Comparison of ENCODE assay signal across 9 mouse cellular contexts in genomic region chr1:91057311-91058245, GRCm38 (mm10). TPM values are rescaled to one million over a fixed set of nuclear protein-coding genes. Genes with fewer than 3 reads are reported as not detected.
A peak's percentile ranks its signal among the peaks of the same experiment; 100 is the strongest.
DNase-seq lines count a peak whose midpoint lies in the region; ATAC-seq lines count a peak whose summit lies in the region.
"Had no signal": no experiment of that assay in that cellular context is flagged by ENCODE, and none has a peak within 500 bp of the region (broad histone marks: within the 10 kb centered on the region; RNA-seq: fewer than 3 reads in every experiment).

No protein-coding gene starts in this region.

- peak; percentile 51 for DNase-seq in adrenal gland, adult 2 months
- DNase-seq in adrenal gland, adult 8-10 months = no peak
- DNase-seq in liver, embryonic 11.5 days (ENCODE audit: low spot score) = no peak
- DNase-seq in splenic B cell, adult 2 months (ENCODE audit: low read depth, low spot score) = peak; percentile 90
- no peak for DNase-seq in urinary bladder, postnatal 10 days (ENCODE audit: low spot score)
- no peak for DNase-seq in hindbrain, embryonic 14.5 days (ENCODE audit: low spot score)

- peak overlapping the region; percentile 81 for H3K27ac ChIP-seq in liver, embryonic 11.5 days (ENCODE audit: low read depth, low read length)
- no peak overlapping the region for H3K27ac ChIP-seq in midbrain, embryonic 15.5 days
- no peak overlapping the region for H3K27ac ChIP-seq in hindbrain, embryonic 14.5 days
- H3K27ac ChIP-seq: neural tube, embryonic 15.5 days had no signal

- H3K27me3 ChIP-seq in liver, embryonic 11.5 days (replicated peaks; ENCODE audit: control insufficient read depth, insufficient read depth, low read length) = no peaks in the 10 kb centered on the region
- H3K27me3 ChIP-seq in splenic B cell, adult 2 months (ENCODE audit: control insufficient read depth, insufficient read depth, low read length, poor library complexity, severe bottlenecking) = no peaks in the 10 kb centered on the region
- peaks cover 11% of the 10 kb centered on the region for H3K27me3 ChIP-seq in midbrain, embryonic 15.5 days (replicated peaks)
- peaks cover 9% of the 10 kb centered on the region; the same call in 1 of the 2 replicates for H3K27me3 ChIP-seq in hindbrain, embryonic 14.5 days (ENCODE audit: control insufficient read depth, insufficient read depth, low read length)

- no peak overlapping the region for H3K9ac ChIP-seq in liver, embryonic 11.5 days (ENCODE audit: low read depth, low read length)
- H3K9ac ChIP-seq in midbrain, embryonic 15.5 days = no peak overlapping the region
- H3K9ac ChIP-seq in hindbrain, embryonic 14.5 days = no peak overlapping the region
- H3K9ac ChIP-seq: neural tube, embryonic 15.5 days had no signal

- 53% methylated on average over 18 of the region's 18 CpGs for WGBS in liver, embryonic 11.5 days
- 73% methylated on average over 18 of the region's 18 CpGs for WGBS in midbrain, embryonic 15.5 days
- WGBS in hindbrain, embryonic 14.5 days = 80% methylated on average over 18 of the region's 18 CpGs

- H3K4me1 ChIP-seq in liver, embryonic 11.5 days (replicated peaks; ENCODE audit: control insufficient read depth, insufficient read depth, low read length) = peaks cover 67% of the 10 kb centered on the region
- H3K4me1 ChIP-seq in midbrain, embryonic 15.5 days = peaks cover 24% of the 10 kb centered on the region
- peaks cover 23% of the 10 kb centered on the region for H3K4me1 ChIP-seq in hindbrain, embryonic 14.5 days (replicated peaks; ENCODE audit: control insufficient read depth, insufficient read depth, low read length)

- no peaks in the 10 kb centered on the region for H3K36me3 ChIP-seq in liver, embryonic 11.5 days (ENCODE audit: control insufficient read depth, insufficient read depth, low read length)
- H3K36me3 ChIP-seq in splenic B cell, adult 2 months (ENCODE audit: control insufficient read depth, insufficient read depth, low read length, poor library complexity, severe bottlenecking) = no peaks in the 10 kb centered on the region
- no peaks in the 10 kb centered on the region for H3K36me3 ChIP-seq in midbrain, embryonic 15.5 days (replicated peaks)
- no peaks in the 10 kb centered on the region for H3K36me3 ChIP-seq in hindbrain, embryonic 14.5 days (replicated peaks; ENCODE audit: control insufficient read depth, insufficient read depth)
- H3K36me3 ChIP-seq: neural tube, embryonic 15.5 days had no signal

- peak overlapping the region; percentile 14 for H3K4me3 ChIP-seq in liver, embryonic 11.5 days (ENCODE audit: low read depth, low read length)
- H3K4me3 ChIP-seq in midbrain, embryonic 15.5 days = no peak overlapping the region
- H3K4me3 ChIP-seq in hindbrain, embryonic 14.5 days (replicated peaks; ENCODE audit: low read length) = no peak overlapping the region
- H3K4me3 ChIP-seq: neural tube, embryonic 15.5 days had no signal

- H3K9me3 ChIP-seq in liver, embryonic 11.5 days (ENCODE audit: control insufficient read depth, low read length) = no peaks in the 10 kb centered on the region
- H3K9me3 ChIP-seq in midbrain, embryonic 15.5 days = no peaks in the 10 kb centered on the region
- H3K9me3 ChIP-seq in hindbrain, embryonic 14.5 days (ENCODE audit: control insufficient read depth, low read length) = no peaks in the 10 kb centered on the region
- H3K9me3 ChIP-seq: neural tube, embryonic 15.5 days had no signal

- peak overlapping the region; percentile 55 for H3K4me2 ChIP-seq in liver, embryonic 11.5 days
- no peak overlapping the region for H3K4me2 ChIP-seq in midbrain, embryonic 15.5 days
- no peak overlapping the region for H3K4me2 ChIP-seq in hindbrain, embryonic 14.5 days (replicated peaks)
- H3K4me2 ChIP-seq: neural tube, embryonic 15.5 days had no signal

- peak; percentile 61 for ATAC-seq in activated CD4-positive, CD25-positive, alpha-beta regulatory T cell, adult 4 months
- no peak for ATAC-seq in liver, embryonic 11.5 days (replicated peaks; ENCODE audit: low FRiP score)
- no peak for ATAC-seq in midbrain, embryonic 15.5 days (replicated peaks)
- no peak for ATAC-seq in hindbrain, embryonic 14.5 days (ENCODE audit: low FRiP score)

RNA-seq across cellular contexts. Expression of gene Lrrfip1, which starts 59.0 kb away (rescaled TPM):
- 10 to 100 TPM; 63.2 to 63.4 TPM for total RNA-seq in adrenal gland, adult 2 months (2021)
- polyA plus RNA-seq in adrenal gland, adult 2 months (2012; rRNA removed) = 9.2 and 9.4 TPM in 2 replicates
- 10 to 100 TPM; 50.3 to 77.4 (median 59.8) TPM for total RNA-seq in adrenal gland, adult 8-10 months (2022)
- 100 to 1,000 TPM; 176 to 194 TPM for polyA plus RNA-seq in activated CD4-positive, CD25-positive, alpha-beta regulatory T cell, adult 4 months (2017; shearing (Covaris generic))
- 26.5 and 29.1 TPM in 2 replicates for polyA plus RNA-seq in liver, embryonic 11.5 days (2014; fragmentation: Nextera tagmentation; extraction: Ambion mirVana)
- 34.3 and 38.0 TPM in 2 replicates for polyA plus RNA-seq in midbrain, embryonic 15.5 days (2015; fragmentation: Nextera tagmentation; extraction: Ambion mirVana)
- 39.5 and 43.3 TPM in 2 replicates for polyA plus RNA-seq in hindbrain, embryonic 14.5 days (2014; fragmentation: Nextera tagmentation; extraction: Ambion mirVana)

Comparison
In these comparisons a context has a peak if more than half of its experiments do, and no peak if none do; other contexts are left out.
1. DNase-seq: peak in adrenal gland, adult 2 months (single experiment) and splenic B cell, adult 2 months (single experiment); none in adrenal gland, adult 8-10 months (single experiment), liver, embryonic 11.5 days (single experiment), urinary bladder, postnatal 10 days (single experiment) and hindbrain, embryonic 14.5 days (single experiment).